Mouse (Mus musculus) heart, adult 10 weeks (tissue): ENCODE measurements around the gene Coro2b. TPM values are rescaled to one million over a fixed set of nuclear protein-coding genes. Genes with fewer than 3 reads are reported as not detected.

Experiments used
- polyA plus RNA-seq: library from polyadenylated mRNA; stranded (reverse); fragments of 350-450 nt; fragmentation: Illumina TruSeq; extraction: RNeasy Lipid Tissue Mini Kit (QIAGEN cat#74804); gene quantifications from one replicate; pipeline ENCODE4 v1.2.3, GENCODE M21; 2014; ENCODE audit warnings: low read depth, low replicate concordance

Gene Coro2b
- 12.7 TPM for polyA plus RNA-seq

GRCm38 (mm10) chr9:62536655-62537631 is at the start of gene Coro2b:
Gene Coro2b (minus strand): TSS chr9:62537044.

Other genes with a start within 250 kb of the Coro2b start
- gene Anp32a, start 195.8 kb downstream of the Coro2b start, polyA plus RNA-seq = 338 TPM
- gene Itga11, start 140.8 kb upstream of the Coro2b start, polyA plus RNA-seq = 1.3 TPM